Mouse (Mus musculus) adrenal gland, postnatal 10 days (tissue): ENCODE data around the gene Dhx32. TPM values are rescaled to one million over a fixed set of nuclear protein-coding genes. Genes with fewer than 3 reads are reported as not detected.

ENCODE experiments used
- DNase-seq: peaks from one replicate; pipeline ENCODE4 v3.0.0; 2021; ENCODE audit warnings: mixed read lengths
- total RNA-seq, 2 experiments: library from RNA; stranded (reverse); gene quantifications; 2 replicates each; pipeline ENCODE4 v1.2.3; 2021

The Dhx32 gene
- total RNA-seq, 2 experiments from 2014 or later = 35.6 to 46.8 TPM

- DNase-seq = peak; percentile 41
Observed at GRCm38 (mm10) chr7:133775179-133775578, 7.3 kb downstream of the Dhx32 start.

DNA sequence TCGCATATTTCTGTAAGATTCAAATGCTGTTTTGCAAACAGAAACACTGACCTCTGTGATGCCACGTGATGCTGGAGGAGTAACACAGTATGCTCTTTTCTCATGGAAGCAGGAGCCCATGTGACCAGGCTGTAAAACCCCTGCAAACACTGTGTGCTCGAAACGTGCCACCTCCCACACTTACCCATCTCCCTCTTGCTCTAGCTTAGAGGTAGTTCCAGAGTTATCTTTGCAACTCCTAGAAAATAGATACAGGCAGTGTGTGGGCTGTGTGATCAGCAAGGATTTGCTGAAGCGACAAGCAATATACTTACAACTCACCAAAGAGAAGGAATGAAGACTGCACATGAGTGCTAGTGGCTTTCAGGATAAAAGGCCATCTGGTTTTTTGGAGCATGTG lies 14.0 kb downstream of the Dhx32 start:
- no peak for DNase-seq

DNA sequence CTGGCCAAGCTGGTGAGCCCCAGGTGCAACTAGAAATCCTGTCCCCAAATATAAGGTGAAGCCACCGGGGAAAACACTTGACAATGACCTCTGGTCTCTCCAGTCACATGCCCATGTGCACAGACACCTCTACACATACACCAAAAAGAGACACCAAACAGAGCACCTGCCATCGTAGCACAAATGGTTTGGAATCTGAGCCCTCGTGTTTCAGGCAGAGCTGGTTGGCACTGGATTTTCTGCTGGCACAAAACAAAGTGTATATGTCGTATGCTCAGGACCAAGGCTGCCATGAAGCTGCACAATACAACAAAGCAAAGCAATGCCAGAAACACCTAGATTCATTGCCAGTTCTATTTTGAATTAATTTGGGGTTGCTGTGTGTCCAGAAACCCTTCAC lies 14.5 kb downstream of the Dhx32 start:
- DNase-seq = no peak

DNA sequence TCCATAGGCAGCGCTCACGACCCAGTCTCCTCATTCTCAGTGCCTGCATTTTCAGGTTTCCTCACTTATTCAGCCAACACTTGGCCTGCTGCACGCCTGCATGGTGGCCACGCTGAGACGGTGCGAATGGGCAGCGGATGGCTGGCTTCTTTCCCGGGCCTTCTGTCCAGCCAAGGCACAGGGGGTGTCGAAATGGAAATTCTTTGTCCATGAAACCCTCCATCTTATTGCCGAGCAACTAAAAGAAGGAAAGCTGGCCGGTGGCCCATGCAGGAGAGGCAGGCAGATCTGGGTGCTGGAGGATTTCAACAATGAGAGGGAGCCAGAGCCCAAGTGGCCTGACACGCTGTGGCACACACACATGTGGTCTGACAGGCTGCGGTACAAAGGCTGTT lies 16.7 kb downstream of the Dhx32 start:
- DNase-seq = peak; percentile 81

DNA sequence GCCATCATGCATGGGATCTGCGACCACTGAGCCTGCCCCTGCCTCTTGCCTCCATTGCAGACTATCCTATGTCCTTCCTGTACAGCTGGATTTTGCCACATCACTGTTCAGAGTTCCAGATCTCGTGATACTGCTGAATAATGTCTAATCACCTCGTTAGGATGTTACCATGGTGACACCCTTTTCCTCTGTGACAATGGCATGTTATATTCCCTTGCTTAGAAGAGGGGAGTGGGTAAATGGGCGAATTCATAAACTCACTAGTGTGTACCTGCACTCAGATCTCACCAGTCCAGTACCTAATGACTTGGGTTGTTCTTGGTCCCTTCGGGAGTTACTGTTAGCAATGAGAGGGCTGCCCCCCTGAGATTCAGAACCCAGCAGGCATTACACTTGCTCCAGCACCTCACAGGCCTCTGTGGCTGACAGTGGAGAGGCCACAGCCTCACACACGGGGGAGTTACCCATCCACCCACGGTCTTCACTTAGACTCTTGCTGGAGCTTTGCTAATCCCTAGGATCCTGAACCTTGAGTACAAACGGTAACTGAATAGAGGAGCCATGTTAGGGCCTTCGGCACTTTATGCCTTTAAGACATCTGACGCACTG lies 17.2 kb downstream of the Dhx32 start:
- DNase-seq = no peak

GRCm38 (mm10) chr7:133764425-133764824 lies 18.1 kb downstream of the Dhx32 start:
- no peak for DNase-seq

DNA sequence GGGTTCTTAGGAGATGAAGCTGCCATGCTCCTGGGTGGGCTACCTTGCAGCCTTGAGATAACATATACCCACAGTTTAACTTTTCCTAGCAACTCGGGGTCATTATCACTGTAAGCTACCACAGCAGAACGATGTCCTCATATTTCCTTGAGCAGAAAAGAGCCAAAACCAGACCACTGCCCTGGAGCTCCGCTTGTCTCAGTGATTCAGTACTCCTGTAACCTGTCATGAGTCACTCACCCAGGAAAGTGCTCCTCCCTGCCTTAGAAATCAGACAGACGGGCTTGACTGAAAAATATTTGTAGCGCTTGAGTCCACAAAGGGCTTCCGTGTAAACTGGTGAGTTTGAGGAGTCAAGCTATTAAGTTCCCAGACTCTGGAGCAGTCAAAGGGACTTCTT lies 19.8 kb downstream of the Dhx32 start:
- no peak for DNase-seq

GRCm38 (mm10) chr7:133759611-133760353 lies 22.7 kb downstream of the Dhx32 start:
- DNase-seq = no peak

- no peak for DNase-seq
Observed at GRCm38 (mm10) chr7:133758716-133759115, 23.8 kb downstream of the Dhx32 start.

- no peak for DNase-seq
Observed at GRCm38 (mm10) chr7:133757961-133758455, 24.5 kb downstream of the Dhx32 start.

GRCm38 (mm10) chr7:133751163-133751562 lies 31.4 kb downstream of the Dhx32 start:
- no peak for DNase-seq

DNA sequence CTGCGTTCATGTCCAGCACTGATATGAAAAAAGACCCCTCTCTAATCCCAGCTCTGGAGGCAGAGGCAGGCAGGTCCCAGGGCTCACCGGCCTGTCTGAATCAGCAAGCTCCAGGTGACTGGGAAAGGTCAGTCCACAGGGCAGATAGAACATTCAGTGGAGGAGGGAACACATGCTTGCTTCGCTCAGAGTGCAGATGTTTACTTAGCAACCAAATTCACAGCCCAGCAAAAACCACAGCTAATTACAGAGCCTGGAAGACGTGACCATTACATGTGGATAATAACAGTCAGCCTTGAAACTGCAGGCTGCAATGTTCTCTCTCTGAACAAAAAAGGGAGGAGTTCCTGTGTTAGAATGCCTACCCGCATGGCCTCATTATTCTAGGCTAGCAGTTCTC lies 31.9 kb downstream of the Dhx32 start:
- no peak for DNase-seq

DNA sequence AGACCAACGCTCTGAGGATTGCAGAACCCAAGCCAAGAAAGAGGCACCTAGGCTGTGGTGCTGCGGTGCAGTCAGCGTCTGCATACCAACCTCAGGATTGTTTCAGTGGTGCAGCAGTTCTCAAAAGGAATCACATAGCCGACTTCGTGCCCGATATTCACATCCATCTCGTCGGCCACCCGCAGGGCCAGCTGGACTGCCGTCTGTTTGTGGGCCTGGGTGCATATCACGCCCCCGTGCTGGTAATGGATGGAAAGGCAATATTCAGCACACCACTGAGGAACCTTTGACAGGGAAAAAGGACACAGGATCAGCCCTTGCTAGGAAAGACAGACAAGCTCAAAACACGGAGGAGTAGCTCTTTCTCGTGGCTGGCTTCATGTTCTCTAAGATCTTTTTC lies 33.8 kb downstream of the Dhx32 start:
- no peak for DNase-seq

GRCm38 (mm10) chr7:133747372-133747771 lies 35.2 kb downstream of the Dhx32 start:
- peak; percentile 69 for DNase-seq

- no peak for DNase-seq
Observed at GRCm38 (mm10) chr7:133744701-133745100, 37.8 kb downstream of the Dhx32 start.

DNA sequence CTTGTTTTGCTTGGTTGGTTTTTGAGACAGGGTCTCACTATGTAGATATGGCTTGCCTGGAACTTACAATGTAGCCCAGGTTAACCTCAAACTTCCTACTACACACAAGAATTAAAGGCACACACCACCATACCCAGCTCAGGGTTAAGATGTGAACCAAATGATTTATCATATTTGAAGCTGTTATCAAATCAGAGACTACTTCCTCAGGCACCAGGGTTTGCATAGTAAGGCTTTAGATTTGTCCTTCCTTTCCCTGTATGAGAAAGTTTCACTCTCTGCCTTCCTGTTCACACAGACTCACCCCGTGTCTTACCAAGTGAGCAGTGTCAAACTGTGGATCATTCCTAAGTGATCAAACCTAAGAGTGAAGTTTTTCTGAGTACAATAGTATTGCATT lies 38.3 kb downstream of the Dhx32 start:
- DNase-seq = no peak

DNA sequence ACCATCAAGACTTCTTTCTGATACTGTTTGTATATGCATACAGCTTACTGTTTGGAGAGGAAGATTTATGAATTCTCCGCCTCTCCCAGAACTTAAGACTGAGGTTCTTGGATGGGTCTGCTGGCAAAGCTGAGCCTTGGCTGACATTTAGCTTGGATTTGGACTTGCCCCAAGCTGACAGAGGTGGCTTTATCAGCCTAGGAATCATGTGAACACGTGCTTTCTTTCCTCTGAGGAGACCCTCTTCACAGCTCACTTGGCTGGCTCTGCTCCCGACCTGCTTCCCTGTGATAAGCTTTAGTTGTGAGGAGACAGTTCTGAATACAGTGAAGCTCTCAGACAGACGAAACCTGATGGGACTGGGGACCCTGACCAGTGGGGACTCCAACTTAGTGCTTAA lies 38.9 kb downstream of the Dhx32 start:
- DNase-seq = peak; percentile 34

GRCm38 (mm10) chr7:133742530-133743325 lies 39.8 kb downstream of the Dhx32 start:
- DNase-seq = no peak

GRCm38 (mm10) chr7:133740558-133740957 lies 42.0 kb downstream of the Dhx32 start:
- no peak for DNase-seq

- DNase-seq = no peak
Observed at GRCm38 (mm10) chr7:133731971-133732645, 50.4 kb downstream of the Dhx32 start.

DNA sequence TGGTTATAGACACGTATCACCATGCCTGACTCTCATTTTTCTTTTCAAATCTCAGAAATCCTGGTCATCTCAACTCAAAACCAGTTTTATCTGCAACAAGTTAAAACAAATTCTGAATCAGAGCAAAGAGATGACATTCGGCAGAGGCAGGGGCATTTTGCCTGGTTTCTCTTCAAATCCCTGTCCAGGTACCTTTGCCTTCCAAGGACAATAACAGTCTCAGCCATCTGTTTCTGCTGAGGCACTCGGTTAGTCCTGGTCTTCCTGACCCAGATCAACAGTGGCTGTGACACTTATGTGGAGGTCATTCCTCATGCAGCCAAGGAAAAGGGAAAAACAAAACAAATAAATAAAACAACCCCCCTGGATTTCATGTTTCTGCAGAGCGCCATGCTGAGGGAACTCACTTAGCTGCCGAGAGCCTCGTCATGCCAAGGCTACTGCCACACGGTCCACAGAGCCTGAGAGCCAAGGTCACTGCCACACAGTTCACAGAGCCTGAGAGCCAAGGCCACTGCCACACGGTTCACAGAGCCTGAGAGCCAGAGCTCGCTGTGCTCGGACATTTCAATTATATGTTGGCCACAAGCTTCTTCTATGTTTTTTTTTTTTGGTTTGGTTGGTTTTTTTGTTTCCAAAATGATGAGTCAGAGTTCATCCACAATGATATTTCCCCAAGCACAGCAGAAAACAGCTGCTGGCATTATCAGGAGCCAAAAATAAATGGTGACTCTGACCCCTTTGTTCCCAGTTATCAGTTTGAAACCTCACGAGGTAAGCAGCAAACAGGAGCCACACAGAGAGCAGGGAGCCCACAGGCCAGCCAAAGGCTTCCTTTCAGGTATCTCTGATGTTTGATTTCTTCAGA lies 52.0 kb downstream of the Dhx32 start:
- peak; percentile 40 for DNase-seq

DNA sequence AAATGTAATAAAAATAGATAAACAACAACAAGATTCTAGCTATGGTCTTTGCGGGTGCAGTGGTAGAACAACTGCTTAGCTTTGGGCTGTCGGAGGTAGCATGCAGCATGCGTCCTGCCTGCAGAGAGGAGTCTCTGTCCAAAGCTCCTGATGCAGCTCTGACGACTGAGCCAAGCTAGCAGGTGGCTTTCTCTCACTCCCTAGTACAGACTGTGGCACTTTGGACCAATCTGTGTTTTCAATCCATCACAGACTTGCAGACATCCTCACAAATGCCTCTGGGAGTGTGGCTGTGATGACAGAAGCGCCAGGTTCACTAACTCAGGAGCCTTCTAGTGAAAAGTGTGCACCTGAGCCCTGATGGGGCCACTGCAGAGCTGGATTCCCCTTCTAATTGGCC lies 53.2 kb downstream of the Dhx32 start:
- DNase-seq = no peak
